Comparison of ENCODE assay signal across 9 mouse cellular contexts in the genomic region with DNA sequence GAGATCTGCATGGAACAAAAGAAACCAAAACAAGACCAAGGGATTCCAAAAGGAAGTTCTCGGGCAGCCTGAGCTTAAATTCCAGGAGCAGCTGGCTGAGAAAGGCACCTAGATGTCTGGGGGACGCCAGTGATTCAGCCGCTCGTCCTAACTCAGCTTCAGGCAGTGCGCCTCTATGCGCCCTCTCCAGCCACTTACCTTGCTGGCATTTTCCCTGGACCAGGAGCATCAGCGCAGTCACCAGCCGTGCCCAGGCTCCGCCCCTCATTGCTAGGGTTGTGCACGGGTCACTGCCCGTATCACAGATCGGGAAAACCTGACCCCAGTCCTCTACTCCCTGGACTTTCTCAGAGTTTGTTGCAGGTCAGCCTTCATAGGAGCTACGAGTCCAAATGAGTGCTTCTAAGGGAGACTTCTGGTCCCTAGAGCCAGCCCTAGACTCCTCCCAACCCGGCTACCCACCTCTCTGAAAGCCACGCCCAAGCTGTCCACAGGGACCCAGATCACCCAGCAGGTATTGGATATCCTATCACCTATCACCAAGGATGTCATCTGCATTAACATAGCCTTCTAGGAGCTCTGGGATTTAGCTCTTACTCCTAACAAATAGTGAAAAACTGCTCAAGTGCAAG. TPM values are rescaled to one million over a fixed set of nuclear protein-coding genes. Genes with fewer than 3 reads are reported as not detected.
A peak's percentile ranks its signal among the peaks of the same experiment; 100 is the strongest.
DNase-seq lines count a peak whose midpoint lies in the region; ATAC-seq and TF ChIP-seq lines count a peak whose summit lies in the region.
"Had no signal": no experiment of that assay in that cellular context is flagged by ENCODE, and none has a peak within 500 bp of the region (broad histone marks: within the 10 kb centered on the region; RNA-seq: fewer than 3 reads in every experiment).

Vwde (minus strand) TSS at position 370 of the 632 bp plus-strand sequence.

- no peak for ATAC-seq in heart, embryonic 14.5 days (ENCODE audit: insufficient number of reproducible peaks, insufficient read depth, low FRiP score, low read depth)
- ATAC-seq in intestine, postnatal 0 days, result 0 out of 2 replicates have a peak, but pooled peaks have one; percentile 16

- 40% methylated on average over 15 of the region's 15 CpGs for WGBS in heart, embryonic 14.5 days
- WGBS in embryonic facial prominence, embryonic 10.5 days, result 28% methylated on average over 15 of the region's 15 CpGs
- WGBS in intestine, postnatal 0 days, result 24% methylated on average over 15 of the region's 15 CpGs

- intact Hi-C loops in heart, postnatal 25 days (cut with DNase I), result no loop called here

- H3K27me3 ChIP-seq in heart, embryonic 14.5 days (ENCODE audit: control insufficient read depth, insufficient read depth, low read length), result no peaks in the 10 kb centered on the region
- H3K27me3 ChIP-seq in embryonic facial prominence, embryonic 10.5 days (replicated peaks; ENCODE audit: low read depth, poor library complexity, severe bottlenecking), result no peaks in the 10 kb centered on the region
- no peaks in the 10 kb centered on the region for H3K27me3 ChIP-seq in intestine, postnatal 0 days (replicated peaks; ENCODE audit: control insufficient read depth, insufficient read depth, low read length)

- H3K9me3 ChIP-seq in heart, embryonic 14.5 days (ENCODE audit: control insufficient read depth, low read length), result no peaks in the 10 kb centered on the region
- no peaks in the 10 kb centered on the region for H3K9me3 ChIP-seq in embryonic facial prominence, embryonic 10.5 days
- no peaks in the 10 kb centered on the region for H3K9me3 ChIP-seq in intestine, postnatal 0 days (ENCODE audit: control insufficient read depth)

- H3K4me3 ChIP-seq in heart, embryonic 14.5 days (ENCODE audit: control insufficient read depth in 1 of 2, insufficient read depth in 1 of 2, low read depth in 1 of 2, low read length in 2 of 2), result peak within 1 kb of the TSS; percentile 1 to 26; a peak in 3 of 4 replicates
- H3K4me3 ChIP-seq in embryonic facial prominence, embryonic 10.5 days, result peak within 1 kb of the TSS; percentile 47
- H3K4me3 ChIP-seq in intestine, postnatal 0 days (ENCODE audit: low read depth, low read length), result peak within 1 kb of the TSS; percentile 14; the same call in 1 of the 2 replicates

- peak within 1 kb of the TSS; percentile 67 for H3K4me2 ChIP-seq in heart, embryonic 14.5 days (ENCODE audit: low read length)
- peak within 1 kb of the TSS; percentile 46 for H3K4me2 ChIP-seq in intestine, postnatal 0 days (replicated peaks; ENCODE audit: low read depth)

- H3K9ac ChIP-seq in heart, embryonic 14.5 days (ENCODE audit: low read length), result no peak within 1 kb of the TSS
- H3K9ac ChIP-seq in intestine, postnatal 0 days (ENCODE audit: low read depth, low read length), result no peak within 1 kb of the TSS

- no peak for TF ChIP-seq CTCF in intestine, postnatal 0 days (IDR thresholded peaks at IDR 0.05; ENCODE audit: low read depth)

- no peaks in the 10 kb centered on the region for H3K4me1 ChIP-seq in heart, embryonic 14.5 days (ENCODE audit: control insufficient read depth in 2 of 2, insufficient read depth in 2 of 2, low read length in 2 of 2)
- H3K4me1 ChIP-seq in embryonic facial prominence, embryonic 10.5 days, result peaks cover 6% of the 10 kb centered on the region
- H3K4me1 ChIP-seq in intestine, postnatal 0 days (replicated peaks; ENCODE audit: control insufficient read depth, insufficient read depth, low read length), result no peaks in the 10 kb centered on the region

- no peak within 1 kb of the TSS for H3K27ac ChIP-seq in heart, embryonic 14.5 days (replicated peaks in 1 of 2; ENCODE audit: control insufficient read depth in 1 of 2, insufficient read depth in 1 of 2, low read depth in 2 of 2, low read length in 2 of 2)
- H3K27ac ChIP-seq in embryonic facial prominence, embryonic 10.5 days (replicated peaks), result no peak within 1 kb of the TSS
- H3K27ac ChIP-seq in intestine, postnatal 0 days (ENCODE audit: low read depth, low read length), result no peak within 1 kb of the TSS

- no peaks in the 10 kb centered on the region for H3K36me3 ChIP-seq in heart, embryonic 14.5 days (ENCODE audit: control insufficient read depth, insufficient read depth, low read length)
- no peaks in the 10 kb centered on the region for H3K36me3 ChIP-seq in embryonic facial prominence, embryonic 10.5 days (replicated peaks)
- no peaks in the 10 kb centered on the region for H3K36me3 ChIP-seq in intestine, postnatal 0 days (ENCODE audit: control insufficient read depth, insufficient read depth)

- no peak for DNase-seq in heart, postnatal 25 days (ENCODE audit: low spot score)
- peak; percentile 30 for DNase-seq in embryonic facial prominence, embryonic 10.5 days (ENCODE audit: low spot score)
- peak; percentile 19 for DNase-seq in neural tube, embryonic 10.5 days (ENCODE audit: extremely low spot score, low spot score)
- no peak for DNase-seq in urinary bladder, postnatal 4 days (ENCODE audit: low spot score in 2 of 2)
- no peak for DNase-seq in thymus, adult 18-20 months
- DNase-seq in thymus, postnatal 4 days, result no peak

RNA-seq across cellular contexts. Expression of gene Vwde, which starts in this region (rescaled TPM):
- not detected in 2 replicates for polyA plus RNA-seq in heart, embryonic 14.5 days (2014; fragmentation: Nextera tagmentation; extraction: Ambion mirVana)
- total RNA-seq in heart, postnatal 25 days (2021), result not detected
- 0.04 TPM in 1 of 2 replicates, not detected in the other for polyA plus RNA-seq in embryonic facial prominence, embryonic 10.5 days (2016; fragmentation: Nextera tagmentation; extraction: Ambion mirVana)
- not detected in 2 replicates for polyA plus RNA-seq in intestine, postnatal 0 days (2015; fragmentation: Nextera tagmentation; extraction: Ambion mirVana)
- polyA plus RNA-seq: gonadal fat pad, adult 2 months had no signal

Comparison
In these comparisons a context has a peak if more than half of its experiments do, and no peak if none do; other contexts are left out.
1. Peak in DNase-seq and H3K4me3 ChIP-seq in embryonic facial prominence, embryonic 10.5 days; RNA of the gene not detected or under 1 TPM.
2. Peak in ATAC-seq, H3K4me3 ChIP-seq and H3K4me2 ChIP-seq in intestine, postnatal 0 days; RNA of the gene not detected or under 1 TPM.